Mouse (Mus musculus) forebrain, embryonic 16.5 days (tissue): Measurements from ENCODE around the gene Ift27. TPM values are rescaled to one million over a fixed set of nuclear protein-coding genes. Genes with fewer than 3 reads are reported as not detected.

ENCODE experiments used
- ATAC-seq: fragments of 200-750 bp; cut with Nextera tagmentation; 2 replicates; pipeline ENCODE4 v1.8.0; 2017; ENCODE audit warnings: mild to moderate bottlenecking, moderate library complexity
- H3K27ac ChIP-seq: fragments of 300-500 bp; sonication (generic); 2 replicates; pipeline ENCODE4 v1.5.1; 2014; ENCODE audit warnings: low read length, control low read depth
- H3K27me3 ChIP-seq: fragments of 300-500 bp; sonication (generic); replicated peaks from 2 replicates; pipeline ENCODE4 v1.6.1; 2014; ENCODE audit warnings: low read length; ENCODE audit not compliant: control insufficient read depth, insufficient read depth
- H3K36me3 ChIP-seq: fragments of 300-500 bp; sonication (generic); 2 replicates; pipeline ENCODE4 v1.6.1; 2014; ENCODE audit not compliant: control insufficient read depth, insufficient read depth
- H3K4me1 ChIP-seq: fragments of 300-500 bp; sonication (generic); replicated peaks from 2 replicates; pipeline ENCODE4 v1.6.1; 2014; ENCODE audit warnings: low read length; ENCODE audit not compliant: control insufficient read depth, insufficient read depth
- H3K4me2 ChIP-seq: fragments of 300-500 bp; sonication (generic); 2 replicates; pipeline ENCODE4 v1.6.1; 2014; ENCODE audit warnings: mild to moderate bottlenecking, low read length, control low read depth
- H3K4me3 ChIP-seq: fragments of 300-500 bp; sonication (generic); replicated peaks from 2 replicates; pipeline ENCODE4 v1.5.1; 2014; ENCODE audit warnings: mild to moderate bottlenecking, low read length, control low read depth
- H3K9ac ChIP-seq: fragments of 300-500 bp; sonication (generic); replicated peaks from 2 replicates; pipeline ENCODE4 v1.6.1; 2014; ENCODE audit warnings: low read depth, low read length, control low read depth
- H3K9me3 ChIP-seq: fragments of 300-500 bp; sonication (generic); 2 replicates; pipeline ENCODE4 v1.6.1; 2016; ENCODE audit warnings: low read length; ENCODE audit not compliant: control insufficient read depth
- WGBS: fragments of 180-500 bp; shearing (Covaris S2); extraction: QIAGEN DNeasy Blood & Tissue Kit; methylation state at CpG from one replicate; pipeline ENCODE4 v1.1.7; 2014; 5-methylcytosine and 5-hydroxymethylcytosine counted together
- polyA plus RNA-seq: library from polyadenylated mRNA; unstranded; fragments of >200 nt; fragmentation: Nextera tagmentation; extraction: Ambion mirVana; gene quantifications from 2 replicates; pipeline ENCODE4 v1.2.1, GENCODE M21; 2015

Ift27 gene
- polyA plus RNA-seq, 1 experiment from 2014 or later, result 113 TPM

- no peak overlapping the region for H3K4me2 ChIP-seq
- peaks cover 10% of the 10 kb centered on the region for H3K4me1 ChIP-seq
- no peak overlapping the region for H3K4me3 ChIP-seq
- no peaks in the 10 kb centered on the region for H3K36me3 ChIP-seq
- H3K9me3 ChIP-seq, result no peaks in the 10 kb centered on the region
- ATAC-seq, result no peak
- no peak overlapping the region for H3K27ac ChIP-seq
- no peaks in the 10 kb centered on the region for H3K27me3 ChIP-seq
- H3K9ac ChIP-seq, result no peak overlapping the region
- 61% methylated on average over 5 of the region's 5 CpGs for WGBS
These were observed 15.6 kb downstream of the Ift27 start for GRCm38 (mm10) chr15:78158335-78158734.

GRCm38 (mm10) chr15:78157824-78158223 is 16.1 kb downstream of the Ift27 start:
- 72% methylated on average over 4 of the region's 4 CpGs for WGBS
- Histone ChIP-seq H3K4me2 (no peak overlapping the region), H3K36me3 (no peaks in the 10 kb centered on the region), H3K4me3 (no peak overlapping the region), H3K9me3 (no peaks in the 10 kb centered on the region), H3K27me3 (no peaks in the 10 kb centered on the region), H3K4me1 (peaks cover 10% of the 10 kb centered on the region), H3K27ac (no peak overlapping the region), H3K9ac (no peak overlapping the region)
- no peak for ATAC-seq

GRCm38 (mm10) chr15:78157330-78157729 is 16.6 kb downstream of the Ift27 start:
- no peak overlapping the region for H3K4me2 ChIP-seq
- no peak overlapping the region for H3K4me3 ChIP-seq
- no peak for ATAC-seq
- no peaks in the 10 kb centered on the region for H3K9me3 ChIP-seq
- peaks cover 10% of the 10 kb centered on the region for H3K4me1 ChIP-seq
- H3K36me3 ChIP-seq, result no peaks in the 10 kb centered on the region
- no peak overlapping the region for H3K9ac ChIP-seq
- H3K27ac ChIP-seq, result no peak overlapping the region
- WGBS, result 79% methylated on average over 8 of the region's 8 CpGs
- no peaks in the 10 kb centered on the region for H3K27me3 ChIP-seq

GRCm38 (mm10) chr15:78155421-78155820 is 18.5 kb downstream of the Ift27 start:
- Histone ChIP-seq H3K27ac (no peak overlapping the region), H3K4me2 (no peak overlapping the region), H3K36me3 (no peaks in the 10 kb centered on the region), H3K9ac (no peak overlapping the region), H3K4me3 (no peak overlapping the region), H3K4me1 (peaks cover 10% of the 10 kb centered on the region), H3K9me3 (no peaks in the 10 kb centered on the region), H3K27me3 (no peaks in the 10 kb centered on the region)
- ATAC-seq, result no peak
- 89% methylated on average over 6 of the region's 6 CpGs for WGBS

- WGBS, result 37% methylated on average over 11 of the region's 11 CpGs
- peaks cover 6% of the 10 kb centered on the region for H3K4me1 ChIP-seq
- no peaks in the 10 kb centered on the region for H3K27me3 ChIP-seq
- H3K4me2 ChIP-seq, result no peak overlapping the region
- H3K9ac ChIP-seq, result no peak overlapping the region
- H3K4me3 ChIP-seq, result no peak overlapping the region
- no peak for ATAC-seq
- no peaks in the 10 kb centered on the region for H3K9me3 ChIP-seq
- H3K36me3 ChIP-seq, result no peaks in the 10 kb centered on the region
- H3K27ac ChIP-seq, result no peak overlapping the region
These were observed 20.7 kb downstream of the Ift27 start for GRCm38 (mm10) chr15:78153045-78153775.

GRCm38 (mm10) chr15:78148565-78148964 is 25.3 kb downstream of the Ift27 start:
- Histone ChIP-seq H3K4me2 (no peak overlapping the region), H3K9me3 (no peaks in the 10 kb centered on the region), H3K9ac (no peak overlapping the region), H3K4me1 (no peaks in the 10 kb centered on the region), H3K36me3 (no peaks in the 10 kb centered on the region), H3K27me3 (no peaks in the 10 kb centered on the region), H3K4me3 (no peak overlapping the region), H3K27ac (no peak overlapping the region)
- no peak for ATAC-seq
- WGBS, result 76% methylated on average over 7 of the region's 7 CpGs

GRCm38 (mm10) chr15:78140226-78140625 is 33.7 kb downstream of the Ift27 start:
- no peak for ATAC-seq
- Histone ChIP-seq H3K4me2 (no peak overlapping the region), H3K9ac (no peak overlapping the region), H3K4me1 (no peaks in the 10 kb centered on the region), H3K9me3 (no peaks in the 10 kb centered on the region), H3K27ac (no peak overlapping the region), H3K36me3 (no peaks in the 10 kb centered on the region), H3K27me3 (no peaks in the 10 kb centered on the region), H3K4me3 (no peak overlapping the region)
- WGBS, result 48% methylated on average over 8 of the region's 8 CpGs

GRCm38 (mm10) chr15:78134606-78135005 is 39.3 kb downstream of the Ift27 start:
- no peak overlapping the region for H3K4me3 ChIP-seq
- no peaks in the 10 kb centered on the region for H3K4me1 ChIP-seq
- no peak overlapping the region for H3K4me2 ChIP-seq
- 62% methylated on average over 6 of the region's 6 CpGs for WGBS
- no peak for ATAC-seq
- no peaks in the 10 kb centered on the region for H3K9me3 ChIP-seq
- no peaks in the 10 kb centered on the region for H3K27me3 ChIP-seq
- no peak overlapping the region for H3K27ac ChIP-seq
- no peak overlapping the region for H3K9ac ChIP-seq
- H3K36me3 ChIP-seq, result no peaks in the 10 kb centered on the region

GRCm38 (mm10) chr15:78133389-78133788 is 40.5 kb downstream of the Ift27 start:
- Histone ChIP-seq H3K36me3 (no peaks in the 10 kb centered on the region), H3K27ac (no peak overlapping the region), H3K9me3 (no peaks in the 10 kb centered on the region), H3K4me2 (no peak overlapping the region), H3K4me1 (no peaks in the 10 kb centered on the region), H3K27me3 (no peaks in the 10 kb centered on the region), H3K4me3 (no peak overlapping the region), H3K9ac (no peak overlapping the region)
- ATAC-seq, result no peak
- 22% methylated on average over 2 of the region's 2 CpGs for WGBS

GRCm38 (mm10) chr15:78119704-78120103 is 54.2 kb downstream of the Ift27 start, which contains the start of gene Cacng2:
Cacng2 (minus strand) TSS chr15:78120028.
- peak within 1 kb of the TSS; percentile 87 for H3K9ac ChIP-seq
- peaks cover 25% of the 10 kb centered on the region for H3K4me1 ChIP-seq
- no peaks in the 10 kb centered on the region for H3K27me3 ChIP-seq
- H3K9me3 ChIP-seq, result no peaks in the 10 kb centered on the region
- H3K4me3 ChIP-seq, result peak within 1 kb of the TSS; percentile 73
- under 1% methylated on average over 41 of the region's 42 CpGs for WGBS
- H3K36me3 ChIP-seq, result no peaks in the 10 kb centered on the region
- ATAC-seq, result peak; percentile 89
- H3K27ac ChIP-seq, result peak within 1 kb of the TSS; percentile 69
- H3K4me2 ChIP-seq, result peak within 1 kb of the TSS; percentile 80
